Mouse (Mus musculus) forebrain, embryonic 11.5 days (tissue): ENCODE measurements around the gene Pacrg. TPM values are rescaled to one million over a fixed set of nuclear protein-coding genes. Genes with fewer than 3 reads are reported as not detected.

Experiments used
- ATAC-seq: fragments of 200-750 bp; cut with Nextera tagmentation; replicated peaks from 2 replicates; pipeline ENCODE4 v1.8.0; 2017; ENCODE audit warnings: moderate TSS enrichment; ENCODE audit not compliant: low FRiP score
- DNase-seq: peaks from one replicate; pipeline ENCODE4 v3.0.0-alpha.2; 2017; ENCODE audit warnings: low spot score
- H3K27ac ChIP-seq: fragments of 300-500 bp; sonication (generic); 2 replicates; pipeline ENCODE4 v1.5.1; 2014; ENCODE audit warnings: low read depth, low read length
- H3K27me3 ChIP-seq: fragments of 300-500 bp; sonication (generic); 2 replicates; pipeline ENCODE4 v1.6.1; 2014; ENCODE audit warnings: mild to moderate bottlenecking, low read length, mixed read lengths; ENCODE audit not compliant: control insufficient read depth, insufficient read depth
- H3K36me3 ChIP-seq: fragments of 300-500 bp; sonication (generic); 2 replicates; pipeline ENCODE4 v1.6.1; 2014; ENCODE audit warnings: mild to moderate bottlenecking, low read length, moderate library complexity, mixed read lengths; ENCODE audit not compliant: control insufficient read depth, insufficient read depth
- H3K4me1 ChIP-seq: fragments of 300-500 bp; sonication (generic); replicated peaks from 2 replicates; pipeline ENCODE4 v1.6.1; 2014; ENCODE audit warnings: low read length, mixed read lengths; ENCODE audit not compliant: control insufficient read depth, insufficient read depth
- H3K4me2 ChIP-seq: fragments of 300-500 bp; sonication (generic); 2 replicates; pipeline ENCODE4 v1.6.1; 2014; ENCODE audit warnings: low read depth, mild to moderate bottlenecking, low read length, moderate library complexity, mixed read lengths; ENCODE audit not compliant: severe bottlenecking
- H3K4me3 ChIP-seq: fragments of 300-500 bp; sonication (generic); 2 replicates; pipeline ENCODE4 v1.5.1; 2014; ENCODE audit warnings: low read depth, low read length
- H3K9ac ChIP-seq: fragments of 300-500 bp; sonication (generic); 2 replicates; pipeline ENCODE4 v1.6.1; 2014; ENCODE audit warnings: low read length
- H3K9me3 ChIP-seq: fragments of 300-500 bp; sonication (generic); 2 replicates; pipeline ENCODE4 v1.6.1; 2016; ENCODE audit warnings: low read length, mixed read lengths; ENCODE audit not compliant: control insufficient read depth
- WGBS: fragments of 180-500 bp; shearing (Covaris S2); extraction: QIAGEN DNeasy Blood & Tissue Kit; methylation state at CpG from one replicate; pipeline ENCODE4 v1.1.7; 2014; 5-methylcytosine and 5-hydroxymethylcytosine counted together
- polyA plus RNA-seq: library from polyadenylated mRNA; unstranded; fragments of >200 nt; fragmentation: Nextera tagmentation; extraction: Ambion mirVana; gene quantifications from 2 replicates; pipeline ENCODE4 v1.2.1, GENCODE M21; 2014

The Pacrg gene
- polyA plus RNA-seq, 1 experiment from 2014 or later, result 4.7 TPM

- DNase-seq, result peak; percentile 41
- Histone ChIP-seq H3K4me1 (peaks cover 9% of the 10 kb centered on the region; the same call in 1 of the 2 replicates), H3K9ac (no peak overlapping the region), H3K4me3 (no peak overlapping the region), H3K27me3 (no peaks in the 10 kb centered on the region), H3K4me2 (no peak overlapping the region), H3K9me3 (no peaks in the 10 kb centered on the region), H3K27ac (no peak overlapping the region), H3K36me3 (no peaks in the 10 kb centered on the region)
- peak; percentile 15; the same call in 1 of the 2 replicates for ATAC-seq
- WGBS, result 48% methylated on average over 10 of the region's 10 CpGs
Measured at GRCm38 (mm10) chr17:10451306-10452077, 388.6 kb downstream of the Pacrg start.

GRCm38 (mm10) chr17:10449800-10450299 is 390.3 kb downstream of the Pacrg start:
- Histone ChIP-seq H3K27me3 (no peaks in the 10 kb centered on the region), H3K4me1 (peaks cover 9% of the 10 kb centered on the region; the same call in 1 of the 2 replicates), H3K27ac (no peak overlapping the region), H3K4me2 (no peak overlapping the region), H3K9me3 (no peaks in the 10 kb centered on the region; the same call in 1 of the 2 replicates), H3K9ac (no peak overlapping the region), H3K36me3 (no peaks in the 10 kb centered on the region), H3K4me3 (no peak overlapping the region)
- WGBS, result 81% methylated on average over 14 of the region's 14 CpGs
- ATAC-seq (no peak), DNase-seq (peak; percentile 47)

- no peaks in the 10 kb centered on the region for H3K27me3 ChIP-seq
- ATAC-seq (no peak), DNase-seq (peak; percentile 45)
Measured at GRCm38 (mm10) chr17:10448417-10448816, 391.7 kb downstream of the Pacrg start.

GRCm38 (mm10) chr17:10441501-10442111 is 398.5 kb downstream of the Pacrg start:
- peak overlapping the region; percentile 32; the same call in 1 of the 2 replicates for H3K9ac ChIP-seq

More at GRCm38 (mm10) chr17:10448417-10448816, 391.7 kb downstream of the Pacrg start:
- Histone ChIP-seq H3K27ac (no peak overlapping the region), H3K9me3 (no peaks in the 10 kb centered on the region; the same call in 1 of the 2 replicates), H3K4me2 (no peak overlapping the region), H3K9ac (no peak overlapping the region), H3K36me3 (no peaks in the 10 kb centered on the region), H3K4me1 (peaks cover 9% of the 10 kb centered on the region; the same call in 1 of the 2 replicates), H3K4me3 (no peak overlapping the region)
- 62% methylated on average over 5 of the region's 5 CpGs for WGBS

GRCm38 (mm10) chr17:10440961-10441360 is 399.1 kb downstream of the Pacrg start:
- no peak overlapping the region for H3K9ac ChIP-seq
- no peaks in the 10 kb centered on the region for H3K36me3 ChIP-seq
- no peak overlapping the region for H3K27ac ChIP-seq
- peak; percentile 43 for DNase-seq
- no peaks in the 10 kb centered on the region for H3K27me3 ChIP-seq
- H3K4me3 ChIP-seq, result no peak overlapping the region
- H3K4me1 ChIP-seq, result peaks cover 5% of the 10 kb centered on the region
- H3K4me2 ChIP-seq, result no peak overlapping the region
- no peaks in the 10 kb centered on the region; the same call in 1 of the 2 replicates for H3K9me3 ChIP-seq
- no peak for ATAC-seq
- 78% methylated on average over 3 of the region's 3 CpGs for WGBS

More at GRCm38 (mm10) chr17:10441501-10442111, 398.5 kb downstream of the Pacrg start:
- H3K9me3 ChIP-seq, result no peaks in the 10 kb centered on the region; the same call in 1 of the 2 replicates
- no peak overlapping the region for H3K4me3 ChIP-seq
- WGBS, result 15% methylated on average over 16 of the region's 16 CpGs
- H3K4me2 ChIP-seq, result peak overlapping the region; percentile 31; the same call in 1 of the 2 replicates
- ATAC-seq (peak; percentile 93), DNase-seq (peak; percentile 71)
- H3K27ac ChIP-seq, result peak overlapping the region; percentile 68
- H3K27me3 ChIP-seq, result no peaks in the 10 kb centered on the region
- H3K4me1 ChIP-seq, result peaks cover 5% of the 10 kb centered on the region
- H3K36me3 ChIP-seq, result no peaks in the 10 kb centered on the region

- Histone ChIP-seq H3K4me2 (no peak overlapping the region), H3K27me3 (no peaks in the 10 kb centered on the region), H3K4me1 (peaks cover 5% of the 10 kb centered on the region), H3K9me3 (no peaks in the 10 kb centered on the region), H3K9ac (no peak overlapping the region), H3K4me3 (no peak overlapping the region), H3K36me3 (no peaks in the 10 kb centered on the region), H3K27ac (no peak overlapping the region)
- ATAC-seq (no peak), DNase-seq (peak; percentile 49)
- WGBS, result 81% methylated on average over 8 of the region's 8 CpGs
Measured at GRCm38 (mm10) chr17:10439815-10440214, 400.3 kb downstream of the Pacrg start.

DNA sequence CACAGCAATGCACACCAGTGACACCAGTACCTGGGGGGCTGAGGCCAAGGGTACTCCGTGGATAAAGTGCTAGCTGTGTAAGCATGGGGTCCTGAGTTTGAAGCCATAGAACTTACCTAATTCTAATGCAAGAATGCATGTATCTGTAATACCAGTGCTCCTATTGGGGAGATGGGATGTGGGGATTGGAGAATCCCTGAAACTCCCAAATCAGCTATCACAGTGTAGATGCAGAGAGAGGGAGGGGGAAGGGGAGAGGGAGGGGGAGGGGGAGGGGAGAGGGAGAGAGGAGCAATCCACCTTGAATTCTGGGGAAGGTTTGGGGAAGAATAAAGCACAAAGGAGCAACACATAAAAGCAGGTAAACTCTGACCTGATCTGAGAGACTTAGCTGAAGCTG is 405.2 kb downstream of the Pacrg start:
- Histone ChIP-seq H3K9ac (no peak overlapping the region), H3K27ac (no peak overlapping the region), H3K27me3 (no peaks in the 10 kb centered on the region), H3K9me3 (no peaks in the 10 kb centered on the region), H3K4me1 (no peaks in the 10 kb centered on the region), H3K4me2 (no peak overlapping the region), H3K36me3 (no peaks in the 10 kb centered on the region), H3K4me3 (no peak overlapping the region)
- 59% methylated on average over 1 of the region's 1 CpGs for WGBS
- ATAC-seq (no peak), DNase-seq (peak; percentile 22)

- H3K4me3 ChIP-seq, result no peak overlapping the region
- 97% methylated on average over 7 of the region's 7 CpGs for WGBS
- H3K9me3 ChIP-seq, result no peaks in the 10 kb centered on the region
- no peaks in the 10 kb centered on the region for H3K27me3 ChIP-seq
- DNase-seq (peak; percentile 37), ATAC-seq (no peak)
- no peak overlapping the region for H3K9ac ChIP-seq
- no peak overlapping the region for H3K4me2 ChIP-seq
- no peaks in the 10 kb centered on the region for H3K4me1 ChIP-seq
- no peaks in the 10 kb centered on the region for H3K36me3 ChIP-seq
- no peak overlapping the region for H3K27ac ChIP-seq
Measured at GRCm38 (mm10) chr17:10432525-10433180, 407.5 kb downstream of the Pacrg start.
